ENCODE assay signal across 18 mouse cellular contexts in genomic region chr7:126172001-126172400, GRCm38 (mm10). TPM values are rescaled to one million over a fixed set of nuclear protein-coding genes. Genes with fewer than 3 reads are reported as not detected.
DNase-seq lines count a peak whose midpoint lies in the region; ATAC-seq and TF ChIP-seq lines count a peak whose summit lies in the region.
"Had no signal": no experiment of that assay in that cellular context is flagged by ENCODE, and none has a peak within 500 bp of the region (broad histone marks: within the 10 kb centered on the region; RNA-seq: fewer than 3 reads in every experiment).

No protein-coding gene starts in this region.

- H3K9ac ChIP-seq in forebrain, embryonic 14.5 days (ENCODE audit: low read length): no peak overlapping the region
- H3K9ac ChIP-seq: embryonic facial prominence, embryonic 13.5 days; limb, embryonic 12.5 days; liver, embryonic 14.5 days had no signal

- no peaks in the 10 kb centered on the region for H3K9me3 ChIP-seq in forebrain, embryonic 14.5 days (replicated peaks; ENCODE audit: control insufficient read depth, low read length)
- H3K9me3 ChIP-seq in forebrain, embryonic 10.5 days: no peaks in the 10 kb centered on the region
- H3K9me3 ChIP-seq: embryonic facial prominence, embryonic 13.5 days; limb, embryonic 12.5 days had no signal

- intact Hi-C loops in left cerebral cortex, postnatal 4 days (cut with DNase I): no loop called here
- intact Hi-C loops in left cerebral cortex, adult 2 months (cut with DNase I): no loop called here

- TF ChIP-seq CTCF in left cerebral cortex, adult 2 months (IDR thresholded peaks at IDR 0.05): no peak

- no peak overlapping the region for H3K27ac ChIP-seq in forebrain, embryonic 14.5 days (ENCODE audit: low read depth, low read length)
- no peak overlapping the region for H3K27ac ChIP-seq in forebrain, embryonic 10.5 days
- H3K27ac ChIP-seq in left cerebral cortex, adult 2 months: no peak overlapping the region
- H3K27ac ChIP-seq: embryonic facial prominence, embryonic 13.5 days; layer of hippocampus, adult 2 months; limb, embryonic 12.5 days; liver, embryonic 14.5 days had no signal

- no peak overlapping the region for H3K4me2 ChIP-seq in forebrain, embryonic 14.5 days (ENCODE audit: low read length)
- H3K4me2 ChIP-seq: embryonic facial prominence, embryonic 13.5 days; limb, embryonic 12.5 days had no signal

- DNase-seq in forebrain, embryonic 14.5 days (ENCODE audit: low spot score): peak; percentile 41
- no peak for DNase-seq in forebrain, embryonic 10.5 days (ENCODE audit: extremely low spot score, low spot score)
- peak; percentile 19 for DNase-seq in left cerebral cortex, postnatal 4 days
- no peak for DNase-seq in left cerebral cortex, adult 2 months (ENCODE audit: extremely low spot score in 1 of 2, low spot score in 2 of 2)
- DNase-seq in adrenal gland, postnatal 25 days: peak; percentile 38
- DNase-seq in kidney, postnatal 36 days: peak; percentile 49 to 55
- DNase-seq in lung, postnatal 10 days: no peak
- DNase-seq: B cell, adult 2 months; cerebellum, adult 11-12 months; heart, adult 18-20 months; heart, postnatal 10 days; right cerebral cortex, postnatal 14 days; thymus, postnatal 25 days had no signal

- H3K4me1 ChIP-seq in forebrain, embryonic 14.5 days (ENCODE audit: control insufficient read depth, insufficient read depth, low read length): no peaks in the 10 kb centered on the region; the same call in 1 of the 2 replicates
- no peaks in the 10 kb centered on the region for H3K4me1 ChIP-seq in forebrain, embryonic 10.5 days
- H3K4me1 ChIP-seq: limb, embryonic 12.5 days had no signal

- ATAC-seq in forebrain, embryonic 14.5 days: no peak
- ATAC-seq: lung, postnatal 0 days had no signal

- no peak overlapping the region for H3K4me3 ChIP-seq in forebrain, embryonic 14.5 days (ENCODE audit: low read depth, low read length)
- H3K4me3 ChIP-seq in forebrain, embryonic 10.5 days: no peak overlapping the region
- H3K4me3 ChIP-seq in left cerebral cortex, adult 2 months: no peak overlapping the region
- H3K4me3 ChIP-seq: embryonic facial prominence, embryonic 13.5 days; layer of hippocampus, adult 2 months; limb, embryonic 12.5 days had no signal

- peaks cover 35% of the 10 kb centered on the region for H3K36me3 ChIP-seq in forebrain, embryonic 14.5 days (ENCODE audit: control insufficient read depth, insufficient read depth, low read length)
- peaks cover 72% of the 10 kb centered on the region for H3K36me3 ChIP-seq in forebrain, embryonic 10.5 days (replicated peaks)

- 45% methylated on average over 3 of the region's 3 CpGs for WGBS in forebrain, embryonic 14.5 days
- WGBS in forebrain, embryonic 10.5 days: 90% methylated on average over 3 of the region's 3 CpGs

- H3K27me3 ChIP-seq in forebrain, embryonic 14.5 days (replicated peaks; ENCODE audit: control insufficient read depth, insufficient read depth, low read length): no peaks in the 10 kb centered on the region
- H3K27me3 ChIP-seq in forebrain, embryonic 10.5 days (ENCODE audit: poor library complexity, severe bottlenecking): no peaks in the 10 kb centered on the region
- H3K27me3 ChIP-seq: embryonic facial prominence, embryonic 13.5 days; limb, embryonic 12.5 days had no signal

RNA-seq across cellular contexts. Expression of gene Xpo6, which starts 28.3 kb away (rescaled TPM):
- polyA plus RNA-seq in forebrain, embryonic 14.5 days (2014; fragmentation: Nextera tagmentation; extraction: Ambion mirVana): 46.1 and 48.6 TPM in 2 replicates
- 65.5 and 70.1 TPM in 2 replicates for polyA plus RNA-seq in forebrain, embryonic 10.5 days (2016; fragmentation: Nextera tagmentation; extraction: Ambion mirVana)
- 100 to 1,000 TPM; 105 to 107 TPM for total RNA-seq in left cerebral cortex, postnatal 4 days (2021)
- total RNA-seq in left cerebral cortex, adult 2 months (2021): 100 to 1,000 TPM in 1 of 2 experiments, 10 to 100 TPM in 1; 92.7 to 102 TPM
- total RNA-seq in adrenal gland, postnatal 25 days (2021): 102 and 119 TPM in 2 replicates

Comparison
In these comparisons a context has a peak if more than half of its experiments do, and no peak if none do; other contexts are left out.
1. DNase-seq: peak in forebrain, embryonic 14.5 days (single experiment), left cerebral cortex, postnatal 4 days (single experiment), adrenal gland, postnatal 25 days (single experiment) and kidney, postnatal 36 days (2 of 2); none in forebrain, embryonic 10.5 days (single experiment), left cerebral cortex, adult 2 months (0 of 2) and lung, postnatal 10 days (single experiment).